Mouse (Mus musculus) bone marrow macrophage, adult 2 months (primary cell): ENCODE measurements around the gene Zbtb16.

Experiments
- CTCF ChIP-seq: IDR thresholded peaks from 2 replicates; pipeline ENCODE4 v1.5.1; 2012; ENCODE audit warnings: low read depth, mild to moderate bottlenecking, low read length, moderate library complexity
- POLR2A ChIP-seq: IDR thresholded peaks from 2 replicates; pipeline ENCODE4 v1.6.1; 2012; ENCODE audit warnings: mild to moderate bottlenecking, low read depth, low read length, borderline replicate concordance

GRCm38 (mm10) chr9:48812352-48812751 lies 23.7 kb downstream of the Zbtb16 start:
- TF ChIP-seq CTCF (no peak), POLR2A (no peak)
